Mouse (Mus musculus): Measurements from ENCODE around the gene Kcns1. TPM values are rescaled to one million over a fixed set of nuclear protein-coding genes. Genes with fewer than 3 reads are reported as not detected.

The Kcns1 gene
- polyA plus RNA-seq, 1 experiment from 2014 or later: not detected

GRCm38 (mm10) chr2:164135367-164135766 is 35.5 kb downstream of the Kcns1 start:
- no peak for DNase-seq (ENCODE audit: low spot score)
- H3K36me3 ChIP-seq: no peaks in the 10 kb centered on the region
- WGBS: 84% methylated on average over 1 of the region's 1 CpGs
- no peaks in the 10 kb centered on the region for H3K27me3 ChIP-seq (ENCODE audit: insufficient read depth, poor library complexity, severe bottlenecking)
- no peaks in the 10 kb centered on the region for H3K9me3 ChIP-seq
- H3K4me1 ChIP-seq: peaks cover 36% of the 10 kb centered on the region
- no peak overlapping the region for H3K4me3 ChIP-seq
- H3K27ac ChIP-seq: no peak overlapping the region

DNA sequence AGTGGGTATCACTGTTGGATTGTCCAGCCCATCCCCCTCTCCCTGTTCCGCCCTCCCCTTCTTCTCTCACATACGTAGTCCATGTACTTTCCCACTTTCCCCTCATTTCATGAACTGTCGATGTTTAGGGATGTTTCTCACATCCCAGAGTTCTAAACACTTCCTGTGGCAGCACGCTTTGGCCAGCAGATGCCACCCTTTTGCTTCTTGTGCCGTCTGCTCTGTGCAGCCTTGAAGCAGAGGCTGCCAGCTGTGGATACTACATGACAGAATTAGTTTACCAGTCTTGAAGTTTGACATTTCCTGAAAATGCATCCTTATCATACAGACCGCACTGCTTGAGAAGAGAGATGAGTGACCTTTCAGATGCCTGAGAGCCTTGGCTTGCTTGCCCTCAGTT is 36.4 kb downstream of the Kcns1 start:
- Histone ChIP-seq H3K36me3 (no peaks in the 10 kb centered on the region), H3K4me1 (peaks cover 32% of the 10 kb centered on the region; the same call in 1 of the 2 replicates), H3K4me3 (no peak overlapping the region), H3K9me3 (no peaks in the 10 kb centered on the region), H3K27me3 (ENCODE audit: insufficient read depth, poor library complexity, severe bottlenecking) (no peaks in the 10 kb centered on the region), H3K27ac (no peak overlapping the region)
- DNase-seq (ENCODE audit: low spot score): no peak
- 66% methylated on average over 6 of the region's 6 CpGs for WGBS

GRCm38 (mm10) chr2:164131586-164131985 is 39.3 kb downstream of the Kcns1 start:
- H3K9me3 ChIP-seq: no peaks in the 10 kb centered on the region
- 86% methylated on average over 1 of the region's 1 CpGs for WGBS

GRCm38 (mm10) chr2:164128576-164129411 is 42.1 kb downstream of the Kcns1 start:
- H3K9me3 ChIP-seq: no peaks in the 10 kb centered on the region
- no peak overlapping the region for H3K27ac ChIP-seq
- H3K4me3 ChIP-seq: no peak overlapping the region
- DNase-seq (ENCODE audit: low spot score): no peak
- H3K36me3 ChIP-seq: peaks cover 6% of the 10 kb centered on the region
- WGBS: 93% methylated on average over 12 of the region's 12 CpGs
- no peaks in the 10 kb centered on the region for H3K4me1 ChIP-seq
- no peaks in the 10 kb centered on the region for H3K27me3 ChIP-seq (ENCODE audit: insufficient read depth, poor library complexity, severe bottlenecking)

More at GRCm38 (mm10) chr2:164131586-164131985, 39.3 kb downstream of the Kcns1 start:
- Histone ChIP-seq H3K36me3 (no peaks in the 10 kb centered on the region), H3K27me3 (ENCODE audit: insufficient read depth, poor library complexity, severe bottlenecking) (no peaks in the 10 kb centered on the region), H3K27ac (no peak overlapping the region), H3K4me3 (no peak overlapping the region), H3K4me1 (peaks cover 13% of the 10 kb centered on the region; the same call in 1 of the 2 replicates)
- no peak for DNase-seq (ENCODE audit: low spot score)

GRCm38 (mm10) chr2:164127297-164127696 is 43.6 kb downstream of the Kcns1 start:
- Histone ChIP-seq H3K4me1 (no peaks in the 10 kb centered on the region), H3K36me3 (peaks cover 15% of the 10 kb centered on the region), H3K27ac (no peak overlapping the region), H3K27me3 (ENCODE audit: insufficient read depth, poor library complexity, severe bottlenecking) (no peaks in the 10 kb centered on the region), H3K4me3 (no peak overlapping the region), H3K9me3 (no peaks in the 10 kb centered on the region)
- WGBS: 94% methylated on average over 2 of the region's 2 CpGs
- DNase-seq (ENCODE audit: low spot score): no peak

GRCm38 (mm10) chr2:164126533-164126955 is 44.4 kb downstream of the Kcns1 start:
- WGBS: 86% methylated on average over 13 of the region's 13 CpGs
- no peak overlapping the region for H3K27ac ChIP-seq
- DNase-seq (ENCODE audit: low spot score): no peak

DNA sequence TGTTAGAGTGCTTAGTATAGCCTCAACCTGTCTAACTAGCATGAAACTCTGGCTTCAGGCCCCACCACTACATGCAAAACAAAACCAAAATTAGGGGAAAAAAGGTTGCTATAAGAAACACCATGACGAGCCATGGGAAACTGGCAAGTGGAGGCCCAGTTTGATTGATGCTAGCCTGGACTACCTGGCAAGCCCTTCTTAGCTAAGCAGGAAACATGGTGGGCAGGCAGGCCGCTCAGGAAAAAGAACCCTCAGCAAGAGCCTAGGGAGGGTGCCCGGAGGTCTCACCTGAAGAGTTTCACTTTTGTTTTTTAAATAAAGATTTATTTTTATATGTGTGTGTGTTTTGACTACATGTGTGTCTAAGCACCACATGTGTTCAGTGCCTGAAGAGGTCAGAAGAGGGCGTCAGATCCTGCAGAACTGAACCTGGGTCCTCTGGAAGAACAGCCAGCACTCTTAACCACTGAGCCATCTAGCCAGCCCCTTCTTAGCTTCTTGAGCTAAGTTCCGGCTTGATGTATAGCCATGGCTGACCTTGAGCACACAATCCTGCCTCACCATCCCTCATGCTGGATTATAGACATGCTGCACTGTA is 47.6 kb downstream of the Kcns1 start:
- WGBS: 84% methylated on average over 5 of the region's 5 CpGs
- no peak for DNase-seq (ENCODE audit: low spot score)
- no peaks in the 10 kb centered on the region for H3K4me1 ChIP-seq
- H3K27me3 ChIP-seq (ENCODE audit: insufficient read depth, poor library complexity, severe bottlenecking): no peaks in the 10 kb centered on the region
- H3K4me3 ChIP-seq: no peak overlapping the region
- peaks cover 41% of the 10 kb centered on the region for H3K36me3 ChIP-seq
- H3K9me3 ChIP-seq: no peaks in the 10 kb centered on the region
- no peak overlapping the region for H3K27ac ChIP-seq

More at GRCm38 (mm10) chr2:164126533-164126955, 44.4 kb downstream of the Kcns1 start:
- H3K36me3 ChIP-seq: peaks cover 16% of the 10 kb centered on the region
- no peaks in the 10 kb centered on the region for H3K4me1 ChIP-seq
- no peak overlapping the region for H3K4me3 ChIP-seq
- H3K27me3 ChIP-seq (ENCODE audit: insufficient read depth, poor library complexity, severe bottlenecking): no peaks in the 10 kb centered on the region
- H3K9me3 ChIP-seq: no peaks in the 10 kb centered on the region

GRCm38 (mm10) chr2:164119503-164119902 is 51.4 kb downstream of the Kcns1 start:
- no peaks in the 10 kb centered on the region for H3K27me3 ChIP-seq (ENCODE audit: insufficient read depth, poor library complexity, severe bottlenecking)
- H3K4me3 ChIP-seq: no peak overlapping the region
- H3K4me1 ChIP-seq: no peaks in the 10 kb centered on the region
- no peak overlapping the region for H3K27ac ChIP-seq
- peaks cover 43% of the 10 kb centered on the region for H3K36me3 ChIP-seq
- no peak for DNase-seq (ENCODE audit: low spot score)
- WGBS: 92% methylated on average over 6 of the region's 6 CpGs
- no peaks in the 10 kb centered on the region for H3K9me3 ChIP-seq

DNA sequence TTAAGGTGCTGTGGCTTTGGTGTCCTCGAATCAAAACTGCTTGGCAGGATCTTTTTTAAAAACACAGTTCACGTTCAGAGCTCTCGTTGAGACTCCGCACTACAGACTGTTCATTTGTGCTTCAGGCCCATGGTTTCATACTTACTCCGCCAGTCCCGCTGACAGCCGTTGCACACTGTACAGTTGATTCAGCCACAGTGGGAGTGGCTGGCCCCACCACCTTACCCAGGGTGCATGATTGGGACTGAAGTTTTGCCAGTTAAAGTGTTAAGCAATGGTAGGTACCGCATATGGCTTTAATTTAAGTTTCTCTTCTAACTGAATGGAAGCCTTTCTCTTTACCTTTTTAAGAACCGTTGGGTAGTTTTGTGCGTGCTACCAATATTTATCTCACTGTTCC is 55.4 kb downstream of the Kcns1 start:
- Histone ChIP-seq H3K27ac (no peak overlapping the region), H3K9me3 (no peaks in the 10 kb centered on the region), H3K36me3 (peaks cover 38% of the 10 kb centered on the region), H3K4me1 (0 out of 2 replicates have a peak, but pooled peaks cover 3% of the 10 kb centered on the region), H3K27me3 (ENCODE audit: insufficient read depth, poor library complexity, severe bottlenecking) (no peaks in the 10 kb centered on the region), H3K4me3 (no peak overlapping the region)
- no peak for DNase-seq (ENCODE audit: low spot score)
- 88% methylated on average over 10 of the region's 10 CpGs for WGBS

DNA sequence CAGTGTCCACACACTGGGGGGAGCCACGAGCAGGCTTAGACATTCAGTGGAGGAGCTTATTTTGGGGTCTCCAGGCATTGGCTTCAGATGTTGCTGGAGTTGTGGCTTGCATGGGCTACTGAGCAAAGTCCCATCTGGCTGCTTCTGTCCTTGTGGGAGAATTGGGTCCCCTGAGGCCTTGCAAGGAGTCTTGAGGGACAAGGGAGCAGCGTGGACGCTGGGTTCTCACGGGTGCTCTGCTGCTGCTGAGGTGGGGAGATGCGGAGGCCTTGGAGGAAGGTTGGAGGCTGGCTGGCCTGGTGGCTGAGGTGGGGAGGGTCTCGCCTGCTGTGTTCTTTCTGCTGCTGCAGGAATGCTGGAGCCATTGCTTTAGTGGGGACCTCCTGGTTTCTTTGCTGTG is 56.9 kb downstream of the Kcns1 start:
- Histone ChIP-seq H3K36me3 (peaks cover 23% of the 10 kb centered on the region), H3K4me1 (0 out of 2 replicates have a peak, but pooled peaks cover 3% of the 10 kb centered on the region), H3K27me3 (ENCODE audit: insufficient read depth, poor library complexity, severe bottlenecking) (no peaks in the 10 kb centered on the region), H3K27ac (no peak overlapping the region; the same call in 1 of the 2 replicates), H3K9me3 (no peaks in the 10 kb centered on the region), H3K4me3 (no peak overlapping the region)
- DNase-seq (ENCODE audit: low spot score): no peak
- 89% methylated on average over 6 of the region's 6 CpGs for WGBS

Other genes starting within 250 kb of the Kcns1 start
- 274 and 296 TPM in 2 replicates for gene Ywhab, start 176.2 kb downstream of the Kcns1 start, polyA plus RNA-seq (2016; fragmentation: Nextera tagmentation; extraction: Ambion mirVana)
- gene Pabpc1l, start 145.7 kb downstream of the Kcns1 start, polyA plus RNA-seq (2016; fragmentation: Nextera tagmentation; extraction: Ambion mirVana): 0.63 and 1.1 TPM in 2 replicates
- 20.5 and 23.6 TPM in 2 replicates for gene Stk4, start 100.8 kb downstream of the Kcns1 start, polyA plus RNA-seq (2016; fragmentation: Nextera tagmentation; extraction: Ambion mirVana)
- gene Tomm34, start 99.9 kb downstream of the Kcns1 start, polyA plus RNA-seq (2016; fragmentation: Nextera tagmentation; extraction: Ambion mirVana): 58.7 and 65.0 TPM in 2 replicates
- not detected in 2 replicates for gene Wfdc5, start 11.6 kb upstream of the Kcns1 start, polyA plus RNA-seq (2016; fragmentation: Nextera tagmentation; extraction: Ambion mirVana)
- gene Wfdc12, start 19.5 kb upstream of the Kcns1 start, polyA plus RNA-seq (2016; fragmentation: Nextera tagmentation; extraction: Ambion mirVana): not detected in 2 replicates
- gene Wfdc15a, start 29.0 kb upstream of the Kcns1 start, polyA plus RNA-seq (2016; fragmentation: Nextera tagmentation; extraction: Ambion mirVana): not detected in 2 replicates
- gene Wfdc15b, start 50.5 kb upstream of the Kcns1 start, polyA plus RNA-seq (2016; fragmentation: Nextera tagmentation; extraction: Ambion mirVana): not detected in 2 replicates
- gene Svs2, start 67.4 kb upstream of the Kcns1 start, polyA plus RNA-seq (2016; fragmentation: Nextera tagmentation; extraction: Ambion mirVana): not detected in 2 replicates
- gene Svs3b, start 85.5 kb upstream of the Kcns1 start, polyA plus RNA-seq (2016; fragmentation: Nextera tagmentation; extraction: Ambion mirVana): not detected in 2 replicates
- not detected in 2 replicates for gene Svs4, start 107.3 kb upstream of the Kcns1 start, polyA plus RNA-seq (2016; fragmentation: Nextera tagmentation; extraction: Ambion mirVana)
- gene Svs3a, start 118.2 kb upstream of the Kcns1 start, polyA plus RNA-seq (2016; fragmentation: Nextera tagmentation; extraction: Ambion mirVana): not detected in 2 replicates
- not detected in 2 replicates for gene Svs6, start 145.6 kb upstream of the Kcns1 start, polyA plus RNA-seq (2016; fragmentation: Nextera tagmentation; extraction: Ambion mirVana)
- not detected in 2 replicates for gene Svs5, start 161.6 kb upstream of the Kcns1 start, polyA plus RNA-seq (2016; fragmentation: Nextera tagmentation; extraction: Ambion mirVana)
- 0.92 TPM in 1 of 2 replicates, not detected in the other for gene Slpi, start 218.0 kb upstream of the Kcns1 start, polyA plus RNA-seq (2016; fragmentation: Nextera tagmentation; extraction: Ambion mirVana)
- gene Rbpjl, start 232.0 kb upstream of the Kcns1 start, polyA plus RNA-seq (2016; fragmentation: Nextera tagmentation; extraction: Ambion mirVana): 0.02 and 0.08 TPM in 2 replicates
- gene Matn4, start 234.0 kb upstream of the Kcns1 start, polyA plus RNA-seq (2016; fragmentation: Nextera tagmentation; extraction: Ambion mirVana): 0.76 and 1.2 TPM in 2 replicates

Data from heart, embryonic 10.5 days (tissue).